Mouse (Mus musculus) heart, postnatal 0 days (tissue): ENCODE data around the gene Rfk. TPM values are rescaled to one million over a fixed set of nuclear protein-coding genes. Genes with fewer than 3 reads are reported as not detected.

Source experiments
- ATAC-seq: fragments of 200-750 bp; cut with Nextera tagmentation; 2 replicates; pipeline ENCODE4 v1.8.0; 2017; ENCODE audit warnings: low read depth, moderate number of reproducible peaks, moderate library complexity; ENCODE audit not compliant: insufficient read depth
- DNase-seq: peaks from one replicate; pipeline ENCODE4 v3.0.0-alpha.2; 2016; ENCODE audit warnings: low spot score
- H3K27ac ChIP-seq: fragments of 300-500 bp; sonication (generic); 2 replicates; pipeline ENCODE4 v1.5.1; 2014; ENCODE audit warnings: low read depth, mild to moderate bottlenecking
- H3K27me3 ChIP-seq: fragments of 300-500 bp; sonication (generic); 2 replicates; pipeline ENCODE4 v1.6.1; 2014; ENCODE audit warnings: low read length, mixed read lengths; ENCODE audit not compliant: control insufficient read depth, insufficient read depth
- H3K36me3 ChIP-seq: fragments of 300-500 bp; sonication (generic); replicated peaks from 2 replicates; pipeline ENCODE4 v1.6.1; 2014; ENCODE audit warnings: low read length, mixed read lengths; ENCODE audit not compliant: control insufficient read depth, insufficient read depth
- H3K4me1 ChIP-seq: fragments of 300-500 bp; sonication (generic); 2 replicates; pipeline ENCODE4 v1.6.1; 2014; ENCODE audit warnings: antibody characterized with exemption; ENCODE audit not compliant: control insufficient read depth, insufficient read depth
- H3K4me2 ChIP-seq: fragments of 300-500 bp; sonication (generic); 2 replicates; pipeline ENCODE4 v1.6.1; 2014; ENCODE audit warnings: low read depth, mild to moderate bottlenecking, low read length, moderate library complexity
- H3K4me3 ChIP-seq: fragments of 300-500 bp; sonication (generic); 2 replicates; pipeline ENCODE4 v1.5.1; 2014; ENCODE audit warnings: low read depth, low read length
- H3K9ac ChIP-seq: fragments of 300-500 bp; sonication (generic); replicated peaks from 2 replicates; pipeline ENCODE4 v1.6.1; 2014; ENCODE audit warnings: low read depth, low read length, mixed read lengths
- H3K9me3 ChIP-seq: fragments of 300-500 bp; sonication (generic); replicated peaks from 2 replicates; pipeline ENCODE4 v1.6.1; 2016; ENCODE audit warnings: low read length; ENCODE audit not compliant: control insufficient read depth
- CTCF ChIP-seq: IDR thresholded peaks from 2 replicates; pipeline ENCODE4 v1.5.1; 2016; ENCODE audit warnings: antibody characterized with exemption, control low read depth, low read depth
- EP300 ChIP-seq: IDR thresholded peaks from 2 replicates; pipeline ENCODE4 v1.6.1; 2016; ENCODE audit warnings: antibody characterized with exemption, low read depth
- WGBS: fragments of 180-500 bp; shearing (Covaris S2); extraction: QIAGEN DNeasy Blood & Tissue Kit; methylation state at CpG from one replicate; pipeline ENCODE4 v1.1.7; 2014; 5-methylcytosine and 5-hydroxymethylcytosine counted together
- polyA plus RNA-seq: library from polyadenylated mRNA; unstranded; fragments of >200 nt; fragmentation: Nextera tagmentation; extraction: Ambion mirVana; gene quantifications from 2 replicates; pipeline ENCODE4 v1.2.1, GENCODE M21; 2015
- total RNA-seq: library from RNA; depleted of rRNA; stranded (reverse); fragments of >200 nt; gene quantifications from 2 replicates; pipeline ENCODE4 v1.2.3, GENCODE M21; 2014; ENCODE audit warnings: low replicate concordance

The Rfk gene
- total and polyA plus RNA-seq, 2 experiments from 2014 or later: 51.0 to 66.2 TPM

- Histone ChIP-seq H3K27ac (no peak overlapping the region), H3K4me1 (peaks cover 4% of the 10 kb centered on the region), H3K27me3 (no peaks in the 10 kb centered on the region), H3K4me2 (no peak overlapping the region), H3K9me3 (no peaks in the 10 kb centered on the region), H3K36me3 (peaks cover 38% of the 10 kb centered on the region), H3K4me3 (no peak overlapping the region), H3K9ac (no peak overlapping the region)
- DNase-seq (no peak), ATAC-seq (no peak)
- TF ChIP-seq CTCF: no peak
- TF ChIP-seq EP300: no peak
- 81% methylated on average over 4 of the region's 4 CpGs for WGBS
Observed at GRCm38 (mm10) chr19:17399965-17400364, 6.1 kb downstream of the Rfk start.

GRCm38 (mm10) chr19:17400571-17400970 lies 6.7 kb downstream of the Rfk start:
- Histone ChIP-seq H3K9me3 (no peaks in the 10 kb centered on the region), H3K27me3 (no peaks in the 10 kb centered on the region), H3K27ac (no peak overlapping the region), H3K36me3 (peaks cover 38% of the 10 kb centered on the region), H3K4me2 (no peak overlapping the region), H3K4me1 (no peaks in the 10 kb centered on the region), H3K4me3 (no peak overlapping the region), H3K9ac (no peak overlapping the region)
- ATAC-seq (no peak), DNase-seq (no peak)
- 55% methylated on average over 4 of the region's 4 CpGs for WGBS
- TF ChIP-seq EP300 (no peak), CTCF (no peak)

GRCm38 (mm10) chr19:17403175-17403574 lies 9.3 kb downstream of the Rfk start:
- H3K27ac ChIP-seq: no peak overlapping the region
- peaks cover 26% of the 10 kb centered on the region for H3K36me3 ChIP-seq
- H3K4me2 ChIP-seq: no peak overlapping the region
- H3K27me3 ChIP-seq: no peaks in the 10 kb centered on the region
- H3K9me3 ChIP-seq: no peaks in the 10 kb centered on the region
- DNase-seq (no peak), ATAC-seq (no peak)
- H3K4me3 ChIP-seq: no peak overlapping the region
- no peak overlapping the region for H3K9ac ChIP-seq
- TF ChIP-seq CTCF: no peak
- WGBS: 82% methylated on average over 4 of the region's 4 CpGs
- H3K4me1 ChIP-seq: no peaks in the 10 kb centered on the region

DNA sequence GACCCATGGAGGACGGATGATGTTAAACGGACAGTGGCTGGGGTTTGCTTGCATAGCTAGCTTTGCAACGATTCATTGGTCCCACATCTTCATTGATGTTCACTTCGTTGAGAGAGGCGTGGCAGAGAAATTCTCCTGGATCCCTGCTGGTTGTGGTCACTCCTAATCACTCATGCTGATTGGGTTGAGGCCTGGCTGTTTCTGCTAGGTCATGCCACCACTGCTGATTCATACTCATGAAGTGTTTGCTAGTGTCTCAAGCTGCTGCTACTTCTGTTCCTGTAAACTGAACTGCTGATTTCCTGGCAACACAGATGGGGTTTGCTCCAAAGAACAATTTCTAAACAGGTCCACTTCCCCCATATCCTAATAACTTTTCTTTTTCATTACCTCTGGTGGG lies 13.0 kb downstream of the Rfk start:
- H3K27me3 ChIP-seq: no peaks in the 10 kb centered on the region
- whole genome bisulfite sequencing: 89% methylated on average over 5 of the region's 5 CpGs
- no peak overlapping the region for H3K9ac ChIP-seq
- no peak overlapping the region for H3K4me2 ChIP-seq
- no peaks in the 10 kb centered on the region for H3K4me1 ChIP-seq
- no peaks in the 10 kb centered on the region for H3K9me3 ChIP-seq
- no peak for ATAC-seq
- H3K27ac ChIP-seq: no peak overlapping the region
- H3K36me3 ChIP-seq: no peaks in the 10 kb centered on the region
- no peak overlapping the region for H3K4me3 ChIP-seq
- DNase-seq: no peak
- TF ChIP-seq EP300 (no peak), CTCF (no peak)

DNA sequence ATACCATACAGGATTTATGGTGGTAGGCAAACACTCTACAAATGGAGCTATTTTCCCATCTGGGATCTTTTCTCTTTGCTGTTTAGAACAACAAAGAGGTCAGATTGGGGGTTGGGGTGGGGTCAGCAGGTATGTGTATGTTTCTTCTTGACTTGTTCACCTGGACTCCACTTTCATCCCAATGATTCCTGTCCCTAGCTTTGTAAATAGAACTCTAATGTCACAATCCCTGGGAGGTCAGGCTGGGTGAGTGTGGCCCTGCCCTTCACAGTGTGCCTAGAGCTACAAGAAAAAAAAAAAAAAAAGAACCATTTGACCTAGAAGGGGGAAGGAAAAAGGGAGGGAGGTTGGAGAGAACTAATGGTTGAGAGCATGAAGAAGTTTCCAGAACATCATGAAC lies 14.7 kb downstream of the Rfk start:
- H3K9ac ChIP-seq: no peak overlapping the region
- no peak overlapping the region for H3K4me2 ChIP-seq
- TF ChIP-seq CTCF (no peak), EP300 (no peak)
- no peak overlapping the region for H3K4me3 ChIP-seq
- H3K27ac ChIP-seq: no peak overlapping the region
- no peaks in the 10 kb centered on the region for H3K27me3 ChIP-seq
- DNase-seq (no peak), ATAC-seq (no peak)
- H3K9me3 ChIP-seq: no peaks in the 10 kb centered on the region
- no peaks in the 10 kb centered on the region for H3K4me1 ChIP-seq
- no peaks in the 10 kb centered on the region for H3K36me3 ChIP-seq

DNA sequence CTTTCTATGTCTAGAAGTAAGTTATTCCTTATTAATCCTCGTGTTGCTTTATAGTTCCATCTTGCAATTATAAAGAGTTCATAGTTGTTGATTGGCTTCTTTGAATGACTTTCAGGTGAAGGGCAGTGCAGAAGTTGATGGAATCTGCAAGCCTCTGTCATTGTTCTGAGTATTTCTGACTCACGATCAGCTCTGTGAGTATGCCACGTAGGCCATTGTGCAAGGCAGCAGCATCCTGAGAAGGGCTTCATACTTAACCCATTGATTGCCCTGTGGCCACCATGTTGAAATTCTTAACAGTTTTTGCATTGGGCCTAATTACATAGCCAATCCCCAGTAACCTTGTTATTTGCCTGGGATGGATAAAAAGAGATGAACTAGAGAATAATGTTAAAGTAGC lies 15.5 kb downstream of the Rfk start:
- Histone ChIP-seq H3K9me3 (no peaks in the 10 kb centered on the region), H3K27me3 (no peaks in the 10 kb centered on the region), H3K36me3 (no peaks in the 10 kb centered on the region), H3K9ac (no peak overlapping the region), H3K4me1 (no peaks in the 10 kb centered on the region), H3K4me3 (no peak overlapping the region), H3K27ac (no peak overlapping the region), H3K4me2 (no peak overlapping the region)
- TF ChIP-seq EP300: no peak
- TF ChIP-seq CTCF: no peak
- DNase-seq: no peak
- ATAC-seq: no peak
- WGBS: 44% methylated on average over 3 of the region's 3 CpGs
